Mouse (Mus musculus) lung, adult 2 months (tissue): ENCODE measurements around the gene Mical3.

ENCODE experiments used
- CTCF ChIP-seq: fragments of 200-500 bp; IDR thresholded peaks from 2 replicates; pipeline ENCODE4 v1.5.1; 2011; ENCODE audit warnings: mild to moderate bottlenecking, low read length, control low read depth; ENCODE audit not compliant: insufficient read depth
- POLR2A ChIP-seq: fragments of 200-500 bp; IDR thresholded peaks from 2 replicates; pipeline ENCODE4 v1.6.1; 2011; ENCODE audit warnings: low read depth, mild to moderate bottlenecking, control low read depth, low read length, borderline replicate concordance; ENCODE audit errors: extremely low read depth

- TF ChIP-seq POLR2A (no peak), CTCF (no peak)
Measured at GRCm38 (mm10) chr6:121018147-121018546, 112.7 kb downstream of the Mical3 start.
